Mouse (Mus musculus) skeletal muscle tissue, postnatal 0 days (tissue): ENCODE measurements around the gene Vrk1. TPM values are rescaled to one million over a fixed set of nuclear protein-coding genes. Genes with fewer than 3 reads are reported as not detected.

Experiments used
- polyA plus RNA-seq: library from polyadenylated mRNA; unstranded; fragments of >200 nt; fragmentation: Nextera tagmentation; extraction: Ambion mirVana; gene quantifications from 2 replicates; pipeline ENCODE4 v1.2.1, GENCODE M21; 2015

Vrk1 gene
- 13.9 and 18.5 TPM in 2 replicates for polyA plus RNA-seq

GRCm38 (mm10) chr12:106010065-106010915 is at the start of gene Vrk1:
TSS of gene Vrk1 (plus strand) at chr12:106010228.

Other genes starting within 250 kb of the Vrk1 start
- 82.0 and 94.7 TPM in 2 replicates for gene Papola, start 225.5 kb upstream of the Vrk1 start, polyA plus RNA-seq